Mouse (Mus musculus) midbrain, embryonic 14.5 days (tissue): ENCODE data around the gene Lpcat1. TPM values are rescaled to one million over a fixed set of nuclear protein-coding genes. Genes with fewer than 3 reads are reported as not detected.

Experiments used
- ATAC-seq: fragments of 200-750 bp; cut with Nextera tagmentation; 2 replicates; pipeline ENCODE4 v1.8.0; 2017; ENCODE audit warnings: moderate number of reproducible peaks, moderate library complexity; ENCODE audit not compliant: low FRiP score, low TSS enrichment
- DNase-seq: peaks from one replicate; pipeline ENCODE4 v3.0.0-alpha.2; 2015
- H3K27ac ChIP-seq: fragments of 300-500 bp; sonication (generic); replicated peaks from 2 replicates; pipeline ENCODE4 v1.5.1; 2014; ENCODE audit warnings: mild to moderate bottlenecking, low read depth, low read length, moderate library complexity
- H3K27me3 ChIP-seq: fragments of 300-500 bp; sonication (generic); 2 replicates; pipeline ENCODE4 v1.6.1; 2014; ENCODE audit warnings: low read length, control low read depth, mixed read lengths; ENCODE audit not compliant: control insufficient read depth, insufficient read depth
- H3K36me3 ChIP-seq: fragments of 300-500 bp; sonication (generic); 2 replicates; pipeline ENCODE4 v1.6.1; 2014; ENCODE audit warnings: low read length, control low read depth; ENCODE audit not compliant: control insufficient read depth, insufficient read depth
- H3K4me1 ChIP-seq: fragments of 300-500 bp; sonication (generic); 2 replicates; pipeline ENCODE4 v1.6.1; 2014; ENCODE audit warnings: mild to moderate bottlenecking, antibody characterized with exemption, low read length, control low read depth; ENCODE audit not compliant: control insufficient read depth, insufficient read depth
- H3K4me2 ChIP-seq: fragments of 300-500 bp; sonication (generic); 2 replicates; pipeline ENCODE4 v1.6.1; 2014; ENCODE audit warnings: mild to moderate bottlenecking, low read length, moderate library complexity
- H3K4me3 ChIP-seq: fragments of 300-500 bp; sonication (generic); replicated peaks from 2 replicates; pipeline ENCODE4 v1.5.1; 2014; ENCODE audit warnings: low read depth, low read length
- H3K9ac ChIP-seq: fragments of 300-500 bp; sonication (generic); replicated peaks from 2 replicates; pipeline ENCODE4 v1.6.1; 2014; ENCODE audit warnings: mild to moderate bottlenecking, low read length, moderate library complexity
- H3K9me3 ChIP-seq: fragments of 300-500 bp; sonication (generic); 2 replicates; pipeline ENCODE4 v1.6.1; 2016; ENCODE audit warnings: low read length, control low read depth, mixed read lengths; ENCODE audit not compliant: control insufficient read depth
- WGBS: fragments of 180-500 bp; shearing (Covaris S2); extraction: QIAGEN DNeasy Blood & Tissue Kit; methylation state at CpG from one replicate; pipeline ENCODE4 v1.1.7; 2014; 5-methylcytosine and 5-hydroxymethylcytosine counted together
- polyA plus RNA-seq: library from polyadenylated mRNA; unstranded; fragments of >200 nt; fragmentation: Nextera tagmentation; extraction: Ambion mirVana; gene quantifications from 2 replicates; pipeline ENCODE4 v1.2.1, GENCODE M21; 2014

The Lpcat1 gene
- polyA plus RNA-seq, 1 experiment from 2014 or later: 76.9 TPM

- no peak for ATAC-seq
- Histone ChIP-seq H3K9me3 (no peaks in the 10 kb centered on the region), H3K4me1 (no peaks in the 10 kb centered on the region), H3K4me3 (no peak overlapping the region), H3K27ac (no peak overlapping the region), H3K36me3 (no peaks in the 10 kb centered on the region), H3K9ac (no peak overlapping the region), H3K27me3 (no peaks in the 10 kb centered on the region), H3K4me2 (no peak overlapping the region)
- 89% methylated on average over 3 of the region's 3 CpGs for WGBS
- DNase-seq: no peak
Measured at GRCm38 (mm10) chr13:73453503-73454217, 13.3 kb upstream of the Lpcat1 start.

GRCm38 (mm10) chr13:73455328-73455727 is 11.7 kb upstream of the Lpcat1 start:
- H3K4me3 ChIP-seq: no peak overlapping the region
- no peaks in the 10 kb centered on the region for H3K9me3 ChIP-seq
- H3K4me1 ChIP-seq: no peaks in the 10 kb centered on the region
- ATAC-seq (no peak), DNase-seq (no peak)
- 79% methylated on average over 3 of the region's 3 CpGs for WGBS
- no peaks in the 10 kb centered on the region for H3K27me3 ChIP-seq
- H3K4me2 ChIP-seq: no peak overlapping the region
- no peaks in the 10 kb centered on the region for H3K36me3 ChIP-seq
- no peak overlapping the region for H3K9ac ChIP-seq
- H3K27ac ChIP-seq: no peak overlapping the region

DNA sequence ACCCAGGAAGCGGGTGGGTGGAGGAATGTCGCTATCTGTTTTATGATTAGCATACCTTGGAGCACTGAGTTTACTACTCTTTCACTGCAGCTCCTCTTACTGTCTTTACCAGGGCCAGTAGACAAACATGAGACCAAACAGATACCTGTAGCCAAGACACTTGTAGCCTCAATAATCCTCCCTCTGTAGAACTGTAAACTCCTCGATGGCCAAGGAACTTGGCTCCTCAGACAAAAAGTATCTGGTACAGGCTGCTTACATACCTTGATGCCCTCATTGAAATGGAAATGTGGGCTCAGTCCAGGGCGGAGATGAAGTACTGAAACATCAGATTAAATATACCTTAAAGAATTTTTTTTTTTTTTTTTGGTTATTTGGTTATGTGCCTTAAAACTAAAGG is 9.7 kb upstream of the Lpcat1 start:
- no peaks in the 10 kb centered on the region for H3K9me3 ChIP-seq
- no peaks in the 10 kb centered on the region for H3K36me3 ChIP-seq
- no peak overlapping the region for H3K9ac ChIP-seq
- WGBS: 93% methylated on average over 4 of the region's 4 CpGs
- no peak for ATAC-seq
- no peaks in the 10 kb centered on the region for H3K27me3 ChIP-seq
- H3K4me3 ChIP-seq: no peak overlapping the region
- no peak for DNase-seq
- H3K4me1 ChIP-seq: no peaks in the 10 kb centered on the region
- no peak overlapping the region for H3K4me2 ChIP-seq
- no peak overlapping the region for H3K27ac ChIP-seq

GRCm38 (mm10) chr13:73457741-73458140 is 9.3 kb upstream of the Lpcat1 start:
- 83% methylated on average over 2 of the region's 2 CpGs for WGBS
- no peak overlapping the region for H3K4me3 ChIP-seq
- no peak for DNase-seq

GRCm38 (mm10) chr13:73458719-73459118 is 8.3 kb upstream of the Lpcat1 start:
- Histone ChIP-seq H3K4me3 (no peak overlapping the region), H3K36me3 (no peaks in the 10 kb centered on the region), H3K9ac (no peak overlapping the region), H3K4me2 (no peak overlapping the region), H3K27ac (no peak overlapping the region), H3K9me3 (no peaks in the 10 kb centered on the region), H3K27me3 (no peaks in the 10 kb centered on the region), H3K4me1 (no peaks in the 10 kb centered on the region)
- ATAC-seq (no peak), DNase-seq (no peak)
- 77% methylated on average over 5 of the region's 5 CpGs for WGBS

More at GRCm38 (mm10) chr13:73457741-73458140, 9.3 kb upstream of the Lpcat1 start:
- H3K27me3 ChIP-seq: no peaks in the 10 kb centered on the region
- ATAC-seq: no peak
- H3K9ac ChIP-seq: no peak overlapping the region
- H3K9me3 ChIP-seq: no peaks in the 10 kb centered on the region
- H3K4me1 ChIP-seq: no peaks in the 10 kb centered on the region
- H3K36me3 ChIP-seq: no peaks in the 10 kb centered on the region
- no peak overlapping the region for H3K27ac ChIP-seq
- no peak overlapping the region for H3K4me2 ChIP-seq

DNA sequence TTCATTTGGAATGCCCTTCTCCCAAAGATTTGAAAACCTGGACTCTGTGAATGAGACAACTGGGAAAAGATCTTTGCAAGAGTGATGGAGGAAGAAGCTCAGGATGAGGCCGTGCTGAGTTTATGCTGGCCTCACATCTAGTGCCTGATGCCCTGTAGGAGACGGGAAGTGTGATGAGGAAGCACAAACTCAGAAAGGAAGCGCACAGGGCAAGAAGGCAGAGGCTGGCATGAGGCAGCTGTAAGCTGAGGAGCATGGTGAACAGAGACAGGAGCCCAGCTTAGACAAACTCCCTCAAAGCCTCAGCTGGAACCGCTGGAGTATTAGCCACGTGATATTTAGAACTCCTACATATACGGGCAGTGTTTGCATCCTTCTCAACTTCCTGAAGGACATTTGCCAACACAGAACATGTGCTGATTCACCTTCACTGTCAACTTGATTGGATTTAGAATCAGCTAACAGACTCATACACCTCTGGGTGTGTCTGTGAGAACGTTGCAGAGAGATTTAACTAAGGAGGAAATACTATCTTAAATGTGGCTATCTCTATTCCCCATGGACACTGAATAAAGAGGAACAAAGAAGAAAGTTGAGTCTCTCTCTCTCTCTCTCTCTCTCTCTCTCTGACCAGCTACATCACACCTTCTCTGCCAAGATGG is 7.7 kb upstream of the Lpcat1 start:
- Histone ChIP-seq H3K27ac (no peak overlapping the region), H3K27me3 (no peaks in the 10 kb centered on the region), H3K4me3 (no peak overlapping the region), H3K4me1 (no peaks in the 10 kb centered on the region), H3K9ac (no peak overlapping the region), H3K36me3 (no peaks in the 10 kb centered on the region), H3K4me2 (no peak overlapping the region), H3K9me3 (no peaks in the 10 kb centered on the region)
- ATAC-seq: no peak
- DNase-seq: no peak
- 84% methylated on average over 7 of the region's 7 CpGs for WGBS

GRCm38 (mm10) chr13:73461551-73461950 is 5.4 kb upstream of the Lpcat1 start:
- Histone ChIP-seq H3K4me2 (no peak overlapping the region), H3K4me1 (no peaks in the 10 kb centered on the region), H3K9ac (no peak overlapping the region), H3K27ac (no peak overlapping the region), H3K36me3 (no peaks in the 10 kb centered on the region), H3K27me3 (no peaks in the 10 kb centered on the region), H3K4me3 (no peak overlapping the region), H3K9me3 (no peaks in the 10 kb centered on the region)
- DNase-seq (no peak), ATAC-seq (no peak)

GRCm38 (mm10) chr13:73465156-73465555 is 1.8 kb upstream of the Lpcat1 start:
- Histone ChIP-seq H3K4me3 (no peak overlapping the region), H3K9ac (no peak overlapping the region), H3K36me3 (no peaks in the 10 kb centered on the region), H3K4me2 (no peak overlapping the region), H3K27ac (no peak overlapping the region), H3K9me3 (no peaks in the 10 kb centered on the region), H3K4me1 (peaks cover 21% of the 10 kb centered on the region), H3K27me3 (no peaks in the 10 kb centered on the region)
- DNase-seq (no peak), ATAC-seq (no peak)
- 83% methylated on average over 2 of the region's 2 CpGs for WGBS

DNA sequence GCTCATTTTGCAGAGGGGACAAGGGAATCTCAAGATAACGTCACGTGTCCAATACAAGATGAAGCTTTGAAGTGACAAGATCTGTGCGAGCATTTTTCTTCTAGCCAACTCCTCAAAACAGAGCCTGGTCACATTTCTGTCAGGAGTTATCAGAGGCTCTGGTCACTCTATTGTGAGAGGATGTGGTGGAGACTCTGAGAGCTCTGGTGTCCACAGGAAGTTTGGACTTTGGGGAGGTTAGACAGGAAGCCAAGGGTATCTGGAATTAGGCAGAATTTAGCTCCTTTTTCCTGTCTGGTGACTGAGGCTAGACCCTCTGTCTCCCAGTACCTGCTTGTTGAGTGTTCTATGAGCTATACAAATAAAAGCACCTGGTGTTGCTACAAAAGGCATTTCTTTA is 586 bp upstream of the Lpcat1 start:
- H3K9ac ChIP-seq: peak overlapping the region; percentile 94; the same call in 1 of the 2 replicates

More for the DNA sequence above, 586 bp upstream of the Lpcat1 start:
- Histone ChIP-seq H3K9me3 (no peaks in the 10 kb centered on the region), H3K4me2 (peak overlapping the region; percentile 89), H3K27me3 (no peaks in the 10 kb centered on the region), H3K4me3 (peak overlapping the region; percentile 91; the same call in 1 of the 2 replicates), H3K27ac (peak overlapping the region; percentile 95; the same call in 1 of the 2 replicates), H3K36me3 (no peaks in the 10 kb centered on the region), H3K4me1 (peaks cover 21% of the 10 kb centered on the region)
- no peak for DNase-seq
- WGBS: 85% methylated on average over 3 of the region's 3 CpGs
- ATAC-seq: no peak
